Mouse (Mus musculus) hindbrain, embryonic 14.5 days (tissue): ENCODE results near the gene Tmprss4. TPM values are rescaled to one million over a fixed set of nuclear protein-coding genes. Genes with fewer than 3 reads are reported as not detected.

ENCODE experiments used
- ATAC-seq: fragments of 200-750 bp; cut with Nextera tagmentation; 2 replicates; pipeline ENCODE4 v1.8.0; 2017; ENCODE audit warnings: moderate number of reproducible peaks, mild to moderate bottlenecking, moderate TSS enrichment, moderate library complexity; ENCODE audit not compliant: low FRiP score
- DNase-seq: peaks from one replicate; pipeline ENCODE4 v3.0.0-alpha.2; 2015; ENCODE audit warnings: low spot score
- H3K27ac ChIP-seq: fragments of 300-500 bp; sonication (generic); 2 replicates; pipeline ENCODE4 v1.5.1; 2014; ENCODE audit warnings: mild to moderate bottlenecking, moderate library complexity
- H3K27me3 ChIP-seq: fragments of 300-500 bp; sonication (generic); 2 replicates; pipeline ENCODE4 v1.6.1; 2014; ENCODE audit warnings: mild to moderate bottlenecking, low read length, mixed read lengths; ENCODE audit not compliant: control insufficient read depth, insufficient read depth
- H3K36me3 ChIP-seq: fragments of 300-500 bp; sonication (generic); replicated peaks from 2 replicates; pipeline ENCODE4 v1.6.1; 2014; ENCODE audit not compliant: control insufficient read depth, insufficient read depth
- H3K4me1 ChIP-seq: fragments of 300-500 bp; sonication (generic); replicated peaks from 2 replicates; pipeline ENCODE4 v1.6.1; 2014; ENCODE audit warnings: antibody characterized with exemption, low read length, mixed read lengths; ENCODE audit not compliant: control insufficient read depth, insufficient read depth
- H3K4me2 ChIP-seq: fragments of 300-500 bp; sonication (generic); replicated peaks from 2 replicates; pipeline ENCODE4 v1.6.1; 2014; ENCODE audit warnings: mild to moderate bottlenecking, moderate library complexity
- H3K4me3 ChIP-seq: fragments of 300-500 bp; sonication (generic); replicated peaks from 2 replicates; pipeline ENCODE4 v1.5.1; 2014; ENCODE audit warnings: mild to moderate bottlenecking, low read length
- H3K9ac ChIP-seq: fragments of 300-500 bp; sonication (generic); 2 replicates; pipeline ENCODE4 v1.6.1; 2014
- H3K9me3 ChIP-seq: fragments of 300-500 bp; sonication (generic); 2 replicates; pipeline ENCODE4 v1.6.1; 2016; ENCODE audit warnings: low read length; ENCODE audit not compliant: control insufficient read depth
- WGBS: fragments of 180-500 bp; shearing (Covaris S2); extraction: QIAGEN DNeasy Blood & Tissue Kit; methylation state at CpG from one replicate; pipeline ENCODE4 v1.1.7; 2014; 5-methylcytosine and 5-hydroxymethylcytosine counted together
- polyA plus RNA-seq: library from polyadenylated mRNA; unstranded; fragments of >200 nt; fragmentation: Nextera tagmentation; extraction: Ambion mirVana; gene quantifications from 2 replicates; pipeline ENCODE4 v1.2.1, GENCODE M21; 2014

Gene Tmprss4
- not detected in 2 replicates for polyA plus RNA-seq

DNA sequence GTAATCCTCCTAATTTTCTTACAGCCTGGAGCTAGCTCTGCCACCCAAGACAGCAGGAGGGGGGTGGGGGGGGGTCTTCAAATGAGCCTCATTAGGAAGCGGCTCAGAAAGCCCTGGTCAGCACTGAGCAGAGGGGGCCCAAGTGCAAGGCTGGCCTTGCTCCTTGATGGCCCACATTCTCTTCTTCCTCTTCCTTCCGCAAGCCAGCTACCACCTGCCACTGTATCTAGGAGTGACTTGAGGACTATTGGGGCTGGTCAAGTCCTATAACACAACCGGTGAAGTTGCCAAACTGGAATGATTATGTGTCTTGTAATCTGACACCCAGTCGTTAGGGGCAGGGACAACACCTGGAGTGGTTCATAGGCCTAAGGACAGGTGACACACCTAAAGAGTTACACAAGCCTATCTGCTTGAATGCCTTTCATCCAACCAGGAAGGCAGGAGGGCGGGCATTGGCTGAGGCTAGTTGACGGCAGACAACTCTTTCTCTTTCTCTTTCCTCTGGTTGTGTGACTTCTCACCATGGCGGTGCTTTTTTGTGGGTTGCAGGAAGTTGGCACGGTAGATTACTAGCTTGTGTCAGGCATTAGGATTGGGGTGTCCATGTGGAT lies at the start of gene Tmprss4:
Gene Tmprss4 (minus strand): TSS at position 296 of the 614 bp plus-strand sequence.
- H3K36me3 ChIP-seq, result no peaks in the 10 kb centered on the region
- H3K4me2 ChIP-seq, result no peak within 1 kb of the TSS
- ATAC-seq, result no peak
- H3K4me3 ChIP-seq, result no peak within 1 kb of the TSS
- H3K27ac ChIP-seq, result no peak within 1 kb of the TSS
- no peak within 1 kb of the TSS for H3K9ac ChIP-seq
- 85% methylated on average over 8 of the region's 8 CpGs for WGBS
- no peak for DNase-seq
- no peaks in the 10 kb centered on the region for H3K9me3 ChIP-seq
- no peaks in the 10 kb centered on the region for H3K27me3 ChIP-seq
- H3K4me1 ChIP-seq, result no peaks in the 10 kb centered on the region

DNA sequence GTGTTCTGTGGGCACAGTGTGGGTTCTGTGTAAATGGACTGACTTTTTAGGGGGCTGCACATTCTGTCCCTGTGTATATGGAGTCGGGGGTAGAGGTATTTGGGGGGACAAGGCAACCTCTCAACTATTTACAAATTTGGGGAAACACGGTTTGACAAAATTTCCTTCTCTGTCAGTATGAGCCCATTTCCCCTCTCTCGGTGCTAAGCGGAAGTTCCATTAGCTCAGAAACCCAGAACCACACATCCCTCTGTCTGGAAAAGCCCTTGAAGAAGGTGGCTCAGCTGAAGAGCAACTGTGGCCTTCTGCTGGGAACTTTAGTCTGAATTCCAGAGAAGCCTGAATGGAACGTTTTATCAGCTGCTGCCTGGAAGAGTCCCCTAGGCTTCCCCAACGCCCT lies 48.5 kb upstream of the Tmprss4 start:
- no peak overlapping the region for H3K27ac ChIP-seq
- ATAC-seq, result no peak
- no peak for DNase-seq
- H3K9me3 ChIP-seq, result no peaks in the 10 kb centered on the region
- no peak overlapping the region for H3K9ac ChIP-seq
- 79% methylated on average over 6 of the region's 6 CpGs for WGBS
- no peaks in the 10 kb centered on the region for H3K4me1 ChIP-seq
- H3K4me3 ChIP-seq, result no peak overlapping the region
- no peaks in the 10 kb centered on the region for H3K27me3 ChIP-seq
- no peaks in the 10 kb centered on the region for H3K36me3 ChIP-seq
- no peak overlapping the region for H3K4me2 ChIP-seq

DNA sequence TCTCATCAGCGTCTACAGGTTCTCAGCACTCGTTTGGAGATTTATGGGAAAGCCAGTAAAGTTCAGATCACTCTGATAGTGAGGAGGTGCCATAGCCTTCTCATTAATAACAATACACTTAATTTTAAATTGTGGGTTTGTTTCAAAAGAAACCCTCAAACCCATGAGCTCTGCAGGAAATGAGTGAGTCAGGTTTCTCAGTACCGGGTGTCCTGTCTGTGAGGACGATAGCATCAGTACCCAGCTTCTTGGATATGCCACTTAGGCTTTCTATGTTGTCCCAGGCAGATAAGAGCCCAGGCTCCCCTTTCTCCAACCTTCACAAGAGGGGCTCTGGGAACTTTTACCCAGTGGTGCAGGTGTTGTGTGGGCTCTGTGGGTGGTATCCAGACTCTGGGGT lies 48.1 kb upstream of the Tmprss4 start:
- WGBS, result 77% methylated on average over 4 of the region's 4 CpGs
- ATAC-seq, result no peak
- DNase-seq, result no peak
- Histone ChIP-seq H3K27me3 (no peaks in the 10 kb centered on the region), H3K27ac (no peak overlapping the region), H3K36me3 (no peaks in the 10 kb centered on the region), H3K9me3 (no peaks in the 10 kb centered on the region), H3K9ac (no peak overlapping the region), H3K4me1 (no peaks in the 10 kb centered on the region), H3K4me2 (no peak overlapping the region), H3K4me3 (no peak overlapping the region)

DNA sequence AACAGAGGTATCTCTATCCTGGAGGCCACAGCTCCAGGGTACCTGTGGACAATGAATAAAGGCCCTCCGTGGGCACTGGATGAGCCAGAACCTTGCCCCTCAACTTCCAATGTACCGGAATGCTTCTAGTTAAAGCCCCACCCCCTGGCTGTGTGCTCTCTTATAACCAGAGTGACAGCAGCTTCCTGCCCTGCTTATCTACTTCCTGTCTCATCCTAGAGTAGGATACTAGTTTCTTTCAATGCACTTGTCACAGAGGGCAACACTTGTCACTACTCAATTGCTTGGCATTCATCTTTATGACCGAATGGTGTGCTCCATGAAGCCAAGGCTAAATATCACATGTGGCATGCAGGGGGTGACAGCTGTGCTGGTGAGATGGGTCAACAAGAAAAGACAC lies 47.4 kb upstream of the Tmprss4 start:
- no peaks in the 10 kb centered on the region for H3K27me3 ChIP-seq
- WGBS, result 88% methylated on average over 3 of the region's 3 CpGs
- no peaks in the 10 kb centered on the region for H3K9me3 ChIP-seq
- ATAC-seq, result no peak
- no peak for DNase-seq
- no peak overlapping the region for H3K4me2 ChIP-seq
- H3K27ac ChIP-seq, result no peak overlapping the region
- H3K9ac ChIP-seq, result no peak overlapping the region
- H3K36me3 ChIP-seq, result no peaks in the 10 kb centered on the region
- no peak overlapping the region for H3K4me3 ChIP-seq
- no peaks in the 10 kb centered on the region for H3K4me1 ChIP-seq

DNA sequence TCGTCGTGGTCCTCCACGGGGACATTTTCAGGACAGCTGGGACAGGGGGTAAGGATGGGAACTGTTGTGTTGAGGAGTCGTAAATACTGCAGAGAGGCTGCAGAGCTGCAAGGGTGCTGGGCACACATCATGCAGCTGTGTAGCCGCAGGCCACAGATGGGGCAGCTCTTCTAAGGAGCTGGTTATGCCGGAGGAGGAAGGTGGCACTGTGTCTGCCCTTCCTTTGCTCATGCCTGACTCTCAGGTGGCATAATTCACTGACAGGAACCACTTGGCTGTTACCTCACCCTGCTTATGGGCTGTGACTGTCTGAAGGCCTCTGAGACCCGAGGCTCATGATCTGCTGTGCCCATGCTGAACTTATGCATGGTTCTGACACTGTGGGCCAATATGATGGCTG lies 46.4 kb upstream of the Tmprss4 start:
- H3K9ac ChIP-seq, result no peak overlapping the region
- no peaks in the 10 kb centered on the region for H3K4me1 ChIP-seq
- no peaks in the 10 kb centered on the region for H3K27me3 ChIP-seq
- ATAC-seq (no peak), DNase-seq (no peak)
- WGBS, result 84% methylated on average over 7 of the region's 7 CpGs
- no peak overlapping the region for H3K27ac ChIP-seq
- no peak overlapping the region for H3K4me2 ChIP-seq
- no peak overlapping the region for H3K4me3 ChIP-seq
- H3K9me3 ChIP-seq, result no peaks in the 10 kb centered on the region
- no peaks in the 10 kb centered on the region for H3K36me3 ChIP-seq

DNA sequence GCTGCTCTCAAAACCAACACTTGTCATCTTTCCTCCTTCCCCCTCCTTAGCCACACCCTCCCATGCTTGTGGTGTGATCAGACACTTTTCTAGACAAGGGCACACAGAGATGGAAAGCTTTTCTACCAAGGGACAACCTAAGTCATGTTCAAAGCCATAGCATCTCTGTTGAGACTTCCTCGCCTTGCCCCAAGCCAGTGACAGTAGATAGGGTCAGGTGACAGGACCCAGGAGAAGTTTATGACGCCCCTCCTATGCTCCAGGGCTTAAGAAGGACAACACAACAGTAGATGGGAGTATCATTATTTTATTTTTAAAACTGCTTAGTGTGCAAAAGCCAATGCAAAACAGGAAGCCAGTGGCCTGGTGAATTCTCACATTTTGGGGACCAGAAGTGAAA lies 43.6 kb upstream of the Tmprss4 start:
- Histone ChIP-seq H3K27me3 (no peaks in the 10 kb centered on the region), H3K9me3 (no peaks in the 10 kb centered on the region), H3K9ac (no peak overlapping the region), H3K36me3 (no peaks in the 10 kb centered on the region), H3K27ac (no peak overlapping the region), H3K4me3 (no peak overlapping the region), H3K4me2 (no peak overlapping the region), H3K4me1 (no peaks in the 10 kb centered on the region)
- ATAC-seq, result no peak
- DNase-seq, result no peak
- 74% methylated on average over 2 of the region's 2 CpGs for WGBS

DNA sequence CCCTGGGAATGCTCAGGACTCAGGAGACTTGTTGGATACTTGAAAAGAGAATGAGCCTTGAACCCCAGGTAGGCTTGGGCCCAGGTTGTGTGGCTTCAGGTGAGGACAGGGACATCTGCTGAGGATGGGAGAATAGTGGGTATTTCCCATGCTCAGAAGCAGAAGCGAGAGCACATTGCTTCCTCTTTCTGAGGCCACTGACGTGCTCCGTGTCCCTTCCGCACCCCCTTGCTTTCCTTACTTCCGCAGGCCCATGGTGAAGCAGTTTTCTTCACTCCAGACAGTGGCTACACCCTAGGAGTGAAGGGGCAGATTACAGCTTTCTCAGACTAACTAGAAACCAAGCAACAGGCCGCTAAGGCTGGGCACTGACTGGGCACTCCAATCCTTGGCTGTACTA lies 42.2 kb upstream of the Tmprss4 start:
- DNase-seq, result no peak
- Histone ChIP-seq H3K27me3 (no peaks in the 10 kb centered on the region), H3K4me1 (no peaks in the 10 kb centered on the region), H3K4me3 (no peak overlapping the region), H3K4me2 (no peak overlapping the region), H3K36me3 (no peaks in the 10 kb centered on the region), H3K27ac (no peak overlapping the region), H3K9me3 (no peaks in the 10 kb centered on the region), H3K9ac (no peak overlapping the region)
- 90% methylated on average over 6 of the region's 6 CpGs for WGBS
- ATAC-seq, result no peak

DNA sequence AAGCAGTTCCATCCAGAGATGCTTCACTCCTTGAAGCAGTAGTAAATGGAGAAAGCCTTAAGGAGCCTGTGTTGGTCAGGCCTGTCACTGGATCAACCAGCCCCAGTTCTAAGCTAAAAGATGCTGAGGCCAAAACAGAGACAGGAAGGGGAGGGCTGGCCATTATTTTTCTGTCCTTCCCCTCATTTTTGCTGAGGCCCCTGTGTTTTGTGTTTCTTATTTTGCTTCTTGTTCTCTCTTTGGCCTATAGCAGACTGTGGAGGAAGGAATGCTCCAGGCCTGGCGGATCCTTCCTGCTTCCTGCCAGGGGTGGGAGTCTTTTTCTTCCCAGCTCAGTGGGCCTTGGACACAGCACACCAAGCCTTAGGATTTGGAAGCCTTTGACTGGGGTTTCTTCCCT lies 41.5 kb upstream of the Tmprss4 start:
- Histone ChIP-seq H3K36me3 (no peaks in the 10 kb centered on the region), H3K9ac (no peak overlapping the region), H3K27ac (no peak overlapping the region), H3K9me3 (no peaks in the 10 kb centered on the region), H3K27me3 (no peaks in the 10 kb centered on the region), H3K4me2 (no peak overlapping the region), H3K4me1 (no peaks in the 10 kb centered on the region), H3K4me3 (no peak overlapping the region)
- DNase-seq (no peak), ATAC-seq (no peak)
- 88% methylated on average over 1 of the region's 1 CpGs for whole genome bisulfite sequencing

DNA sequence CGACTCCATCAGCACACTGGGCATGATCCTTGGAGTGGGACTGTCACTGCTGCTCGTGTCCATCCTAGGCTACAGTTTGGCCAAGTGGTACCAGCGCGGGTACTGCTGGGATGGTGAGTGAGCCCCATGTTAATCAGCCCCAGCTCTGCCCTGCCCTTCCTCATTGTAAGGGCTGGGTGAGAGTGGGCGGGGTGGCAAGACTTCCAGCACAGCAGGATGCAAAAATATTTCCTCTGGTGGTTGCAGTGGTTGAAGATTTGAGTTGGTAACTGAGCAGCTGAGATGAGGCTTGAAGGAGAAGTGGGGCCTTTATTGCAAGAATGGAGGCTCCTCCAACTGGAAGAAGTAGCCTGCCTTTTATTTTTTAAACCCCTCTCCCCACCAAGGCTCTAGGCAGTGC lies 37.5 kb upstream of the Tmprss4 start:
- Histone ChIP-seq H3K4me1 (no peaks in the 10 kb centered on the region), H3K9ac (no peak overlapping the region), H3K9me3 (no peaks in the 10 kb centered on the region), H3K27ac (no peak overlapping the region), H3K4me3 (no peak overlapping the region), H3K36me3 (no peaks in the 10 kb centered on the region), H3K4me2 (no peak overlapping the region), H3K27me3 (no peaks in the 10 kb centered on the region)
- no peak for DNase-seq
- no peak for ATAC-seq
- 86% methylated on average over 5 of the region's 5 CpGs for WGBS

DNA sequence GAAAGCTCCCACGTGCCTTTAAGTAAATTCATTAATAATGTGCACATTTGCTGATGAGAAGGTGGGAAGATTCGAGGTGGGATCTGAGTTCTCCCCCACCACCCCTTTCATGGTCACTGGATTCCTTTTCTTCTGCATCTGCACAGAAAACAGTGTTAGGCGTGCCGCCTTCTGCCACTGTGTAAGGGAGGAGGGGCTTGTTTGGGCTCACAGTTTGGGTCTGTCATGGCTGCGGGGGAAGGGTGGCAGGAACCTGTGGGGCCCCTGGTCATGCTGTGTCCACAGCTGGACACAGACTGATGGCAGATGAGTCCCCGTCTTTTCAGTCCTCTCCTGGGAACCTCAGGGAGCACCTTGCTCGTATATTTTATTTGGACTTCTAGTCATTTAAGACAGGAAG lies 32.9 kb upstream of the Tmprss4 start:
- no peak overlapping the region for H3K4me3 ChIP-seq
- H3K9me3 ChIP-seq, result no peaks in the 10 kb centered on the region
- H3K27ac ChIP-seq, result no peak overlapping the region
- DNase-seq (no peak), ATAC-seq (no peak)
- no peak overlapping the region for H3K4me2 ChIP-seq
- H3K9ac ChIP-seq, result no peak overlapping the region
- H3K27me3 ChIP-seq, result no peaks in the 10 kb centered on the region
- no peaks in the 10 kb centered on the region for H3K4me1 ChIP-seq
- H3K36me3 ChIP-seq, result no peaks in the 10 kb centered on the region
- WGBS, result 46% methylated on average over 7 of the region's 7 CpGs
